Mouse (Mus musculus): Measurements from ENCODE around the gene Rps6ka5. TPM values are rescaled to one million over a fixed set of nuclear protein-coding genes. Genes with fewer than 3 reads are reported as not detected.

Gene Rps6ka5
- polyA plus RNA-seq, 1 experiment from 2014 or later, result 5.2 TPM

- WGBS, result 87% methylated on average over 4 of the region's 4 CpGs
- Histone ChIP-seq H3K27me3 (ENCODE audit: control insufficient read depth, insufficient read depth, low read length) (no peaks in the 10 kb centered on the region), H3K9ac (ENCODE audit: low read length) (no peak overlapping the region), H3K4me1 (ENCODE audit: control insufficient read depth, insufficient read depth, low read length) (no peaks in the 10 kb centered on the region), H3K4me3 (ENCODE audit: low read depth, low read length) (no peak overlapping the region), H3K27ac (replicated peaks; ENCODE audit: low read depth, low read length) (no peak overlapping the region), H3K4me2 (ENCODE audit: low read depth, severe bottlenecking) (no peak overlapping the region), H3K9me3 (ENCODE audit: control insufficient read depth, low read length) (no peaks in the 10 kb centered on the region), H3K36me3 (ENCODE audit: control insufficient read depth, insufficient read depth, low read length) (no peaks in the 10 kb centered on the region)
- no peak for ATAC-seq (ENCODE audit: insufficient number of reproducible peaks, low FRiP score, low TSS enrichment, low read depth)
- no peak for DNase-seq (ENCODE audit: low spot score)
Observed at GRCm38 (mm10) chr12:100544194-100544567, 182.6 kb downstream of the Rps6ka5 start.

- H3K9me3 ChIP-seq (ENCODE audit: control insufficient read depth, low read length), result no peaks in the 10 kb centered on the region
- H3K9ac ChIP-seq (ENCODE audit: low read length), result no peak overlapping the region
- H3K27me3 ChIP-seq (ENCODE audit: control insufficient read depth, insufficient read depth, low read length), result no peaks in the 10 kb centered on the region
- WGBS, result 85% methylated on average over 6 of the region's 6 CpGs
- no peaks in the 10 kb centered on the region for H3K4me1 ChIP-seq (ENCODE audit: control insufficient read depth, insufficient read depth, low read length)
- no peak overlapping the region for H3K4me2 ChIP-seq (ENCODE audit: low read depth, severe bottlenecking)
- no peak for DNase-seq (ENCODE audit: low spot score)
- no peak overlapping the region for H3K4me3 ChIP-seq (ENCODE audit: low read depth, low read length)
- no peaks in the 10 kb centered on the region for H3K36me3 ChIP-seq (ENCODE audit: control insufficient read depth, insufficient read depth, low read length)
- ATAC-seq (ENCODE audit: insufficient number of reproducible peaks, low FRiP score, low TSS enrichment, low read depth), result no peak
- H3K27ac ChIP-seq (replicated peaks; ENCODE audit: low read depth, low read length), result no peak overlapping the region
Observed at GRCm38 (mm10) chr12:100543437-100544193, 183.2 kb downstream of the Rps6ka5 start.

GRCm38 (mm10) chr12:100542494-100542893, 184.3 kb downstream of the Rps6ka5 start:
- H3K9me3 ChIP-seq (ENCODE audit: control insufficient read depth, low read length), result no peaks in the 10 kb centered on the region
- H3K4me1 ChIP-seq (ENCODE audit: control insufficient read depth, insufficient read depth, low read length), result no peaks in the 10 kb centered on the region
- no peaks in the 10 kb centered on the region for H3K36me3 ChIP-seq (ENCODE audit: control insufficient read depth, insufficient read depth, low read length)
- H3K4me2 ChIP-seq (ENCODE audit: low read depth, severe bottlenecking), result no peak overlapping the region
- no peak overlapping the region for H3K4me3 ChIP-seq (ENCODE audit: low read depth, low read length)
- H3K9ac ChIP-seq (ENCODE audit: low read length), result no peak overlapping the region
- WGBS, result 91% methylated on average over 6 of the region's 6 CpGs
- DNase-seq (ENCODE audit: low spot score), result no peak
- no peak for ATAC-seq (ENCODE audit: insufficient number of reproducible peaks, low FRiP score, low TSS enrichment, low read depth)
- no peaks in the 10 kb centered on the region for H3K27me3 ChIP-seq (ENCODE audit: control insufficient read depth, insufficient read depth, low read length)
- no peak overlapping the region for H3K27ac ChIP-seq (replicated peaks; ENCODE audit: low read depth, low read length)

GRCm38 (mm10) chr12:100542076-100542475, 184.7 kb downstream of the Rps6ka5 start:
- 47% methylated on average over 3 of the region's 3 CpGs for WGBS

GRCm38 (mm10) chr12:100539158-100539714, 187.5 kb downstream of the Rps6ka5 start:
- H3K27ac ChIP-seq (replicated peaks; ENCODE audit: low read depth, low read length), result no peak overlapping the region
- no peaks in the 10 kb centered on the region for H3K36me3 ChIP-seq (ENCODE audit: control insufficient read depth, insufficient read depth, low read length)
- H3K9me3 ChIP-seq (ENCODE audit: control insufficient read depth, low read length), result no peaks in the 10 kb centered on the region
- H3K4me3 ChIP-seq (ENCODE audit: low read depth, low read length), result no peak overlapping the region
- DNase-seq (ENCODE audit: low spot score), result no peak
- H3K9ac ChIP-seq (ENCODE audit: low read length), result no peak overlapping the region
- no peaks in the 10 kb centered on the region for H3K4me1 ChIP-seq (ENCODE audit: control insufficient read depth, insufficient read depth, low read length)
- H3K4me2 ChIP-seq (ENCODE audit: low read depth, severe bottlenecking), result no peak overlapping the region
- no peaks in the 10 kb centered on the region for H3K27me3 ChIP-seq (ENCODE audit: control insufficient read depth, insufficient read depth, low read length)
- ATAC-seq (ENCODE audit: insufficient number of reproducible peaks, low FRiP score, low TSS enrichment, low read depth), result no peak
- 41% methylated on average over 9 of the region's 9 CpGs for WGBS

More at GRCm38 (mm10) chr12:100542076-100542475, 184.7 kb downstream of the Rps6ka5 start:
- Histone ChIP-seq H3K4me1 (ENCODE audit: control insufficient read depth, insufficient read depth, low read length) (no peaks in the 10 kb centered on the region), H3K27me3 (ENCODE audit: control insufficient read depth, insufficient read depth, low read length) (no peaks in the 10 kb centered on the region), H3K36me3 (ENCODE audit: control insufficient read depth, insufficient read depth, low read length) (no peaks in the 10 kb centered on the region), H3K27ac (replicated peaks; ENCODE audit: low read depth, low read length) (no peak overlapping the region), H3K9ac (ENCODE audit: low read length) (no peak overlapping the region), H3K9me3 (ENCODE audit: control insufficient read depth, low read length) (no peaks in the 10 kb centered on the region), H3K4me2 (ENCODE audit: low read depth, severe bottlenecking) (no peak overlapping the region), H3K4me3 (ENCODE audit: low read depth, low read length) (no peak overlapping the region)
- no peak for DNase-seq (ENCODE audit: low spot score)
- no peak for ATAC-seq (ENCODE audit: insufficient number of reproducible peaks, low FRiP score, low TSS enrichment, low read depth)

GRCm38 (mm10) chr12:100538445-100539157, 188.2 kb downstream of the Rps6ka5 start:
- DNase-seq (ENCODE audit: low spot score) (peak; percentile 18), ATAC-seq (ENCODE audit: insufficient number of reproducible peaks, low FRiP score, low TSS enrichment, low read depth) (no peak)
- Histone ChIP-seq H3K27me3 (ENCODE audit: control insufficient read depth, insufficient read depth, low read length) (no peaks in the 10 kb centered on the region), H3K27ac (replicated peaks; ENCODE audit: low read depth, low read length) (no peak overlapping the region), H3K36me3 (ENCODE audit: control insufficient read depth, insufficient read depth, low read length) (no peaks in the 10 kb centered on the region), H3K4me3 (ENCODE audit: low read depth, low read length) (no peak overlapping the region), H3K4me2 (ENCODE audit: low read depth, severe bottlenecking) (no peak overlapping the region), H3K9ac (ENCODE audit: low read length) (no peak overlapping the region), H3K9me3 (ENCODE audit: control insufficient read depth, low read length) (no peaks in the 10 kb centered on the region), H3K4me1 (ENCODE audit: control insufficient read depth, insufficient read depth, low read length) (no peaks in the 10 kb centered on the region)
- WGBS, result 70% methylated on average over 7 of the region's 7 CpGs

- H3K9ac ChIP-seq (ENCODE audit: low read length), result no peak overlapping the region
- WGBS, result 73% methylated on average over 11 of the region's 11 CpGs
- H3K27me3 ChIP-seq (ENCODE audit: control insufficient read depth, insufficient read depth, low read length), result no peaks in the 10 kb centered on the region
- no peak overlapping the region for H3K4me3 ChIP-seq (ENCODE audit: low read depth, low read length)
- H3K4me1 ChIP-seq (ENCODE audit: control insufficient read depth, insufficient read depth, low read length), result no peaks in the 10 kb centered on the region
- H3K4me2 ChIP-seq (ENCODE audit: low read depth, severe bottlenecking), result no peak overlapping the region
- no peak for ATAC-seq (ENCODE audit: insufficient number of reproducible peaks, low FRiP score, low TSS enrichment, low read depth)
- no peak overlapping the region for H3K27ac ChIP-seq (replicated peaks; ENCODE audit: low read depth, low read length)
- H3K36me3 ChIP-seq (ENCODE audit: control insufficient read depth, insufficient read depth, low read length), result no peaks in the 10 kb centered on the region
- H3K9me3 ChIP-seq (ENCODE audit: control insufficient read depth, low read length), result no peaks in the 10 kb centered on the region
- peak; percentile 19 for DNase-seq (ENCODE audit: low spot score)
Observed at GRCm38 (mm10) chr12:100537091-100537490, 189.7 kb downstream of the Rps6ka5 start.

- H3K4me1 ChIP-seq (ENCODE audit: control insufficient read depth, insufficient read depth, low read length), result no peaks in the 10 kb centered on the region
- no peak overlapping the region for H3K27ac ChIP-seq (replicated peaks; ENCODE audit: low read depth, low read length)
- no peaks in the 10 kb centered on the region for H3K9me3 ChIP-seq (ENCODE audit: control insufficient read depth, low read length)
- no peak overlapping the region for H3K4me2 ChIP-seq (ENCODE audit: low read depth, severe bottlenecking)
- H3K27me3 ChIP-seq (ENCODE audit: control insufficient read depth, insufficient read depth, low read length), result no peaks in the 10 kb centered on the region
- WGBS, result 69% methylated on average over 12 of the region's 12 CpGs
- ATAC-seq (ENCODE audit: insufficient number of reproducible peaks, low FRiP score, low TSS enrichment, low read depth) (no peak), DNase-seq (ENCODE audit: low spot score) (peak; percentile 20)
- H3K9ac ChIP-seq (ENCODE audit: low read length), result no peak overlapping the region
- H3K4me3 ChIP-seq (ENCODE audit: low read depth, low read length), result no peak overlapping the region
- no peaks in the 10 kb centered on the region for H3K36me3 ChIP-seq (ENCODE audit: control insufficient read depth, insufficient read depth, low read length)
Observed at GRCm38 (mm10) chr12:100535028-100535427, 191.8 kb downstream of the Rps6ka5 start.
